Mouse (Mus musculus) spleen, postnatal 14 days (tissue): ENCODE data around the gene Scly.

Experiments
- DNase-seq, 2 experiments: peaks; one replicate each; pipeline ENCODE4 v3.0.0; 2021 to 2022; ENCODE audit warnings: low spot score in 2 of 2

The Scly gene

DNA sequence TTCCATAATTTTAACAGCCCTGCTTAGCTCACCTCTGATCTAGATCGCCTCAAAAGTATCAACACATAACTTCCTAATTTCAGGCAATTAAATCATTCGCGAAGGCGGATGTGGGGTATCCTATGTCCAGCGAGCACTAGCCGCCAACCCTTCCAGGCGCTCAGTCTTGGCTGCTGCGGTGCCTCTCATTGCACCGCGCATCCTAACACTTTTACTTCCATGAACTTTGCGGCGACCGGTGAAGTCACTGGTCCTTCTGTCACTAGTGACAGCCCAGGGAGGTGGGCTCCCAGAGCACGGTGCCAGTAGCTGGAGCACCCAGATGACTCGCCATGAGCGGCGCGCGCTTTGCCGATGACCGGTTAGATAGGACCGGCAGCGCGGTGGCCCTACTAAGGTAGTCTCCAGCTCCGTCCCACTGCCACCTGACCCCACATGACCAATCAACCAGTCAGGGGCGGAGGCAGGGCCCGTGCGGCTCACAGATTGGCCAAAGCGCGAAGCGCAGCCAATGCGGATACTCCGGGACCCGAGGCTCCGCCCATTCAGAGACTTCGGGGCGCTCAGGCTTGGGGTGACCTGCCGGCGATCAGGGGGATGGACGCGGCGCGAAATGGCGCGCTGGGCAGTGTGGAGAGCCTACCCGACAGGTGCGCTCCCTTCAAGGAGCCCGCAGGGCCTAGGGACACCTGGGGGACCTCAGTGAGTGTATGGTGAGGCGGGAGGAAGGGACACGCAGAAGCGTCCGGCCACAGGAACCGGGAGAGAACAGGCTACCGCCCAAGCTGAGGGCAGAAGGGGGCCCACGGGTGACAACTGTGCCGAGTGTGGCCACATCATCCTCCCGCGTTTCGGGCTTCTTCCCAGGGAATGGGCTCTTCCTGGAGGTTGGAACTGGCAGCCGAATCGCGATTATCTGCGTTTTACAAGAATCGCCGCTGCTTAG, at the start of gene Scly:
TSS of gene Scly (plus strand) at position 540 of the 946 bp plus-strand sequence.
- DNase-seq, result peak; percentile 94 to 95

DNA sequence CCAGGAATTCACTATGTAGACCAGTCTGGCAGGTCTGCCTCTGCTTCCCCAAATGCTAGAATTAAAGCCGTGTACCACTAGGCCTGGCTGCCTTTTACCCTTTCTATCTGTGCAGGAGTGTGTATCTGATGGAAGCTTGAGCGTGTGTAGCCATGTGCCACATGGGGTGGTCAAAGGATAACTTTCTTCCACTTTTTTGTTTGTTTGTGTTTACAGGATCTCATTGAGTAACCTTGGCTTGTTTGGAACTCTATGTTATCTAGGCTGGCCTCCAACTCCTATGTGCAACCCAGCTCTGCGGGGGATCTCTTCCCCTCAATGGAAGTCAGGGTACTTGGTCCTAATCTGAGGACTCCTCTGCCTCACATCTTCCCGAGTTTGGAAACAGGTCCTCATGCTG, 49.2 kb upstream of the Scly start:
- DNase-seq, result no peak

DNA sequence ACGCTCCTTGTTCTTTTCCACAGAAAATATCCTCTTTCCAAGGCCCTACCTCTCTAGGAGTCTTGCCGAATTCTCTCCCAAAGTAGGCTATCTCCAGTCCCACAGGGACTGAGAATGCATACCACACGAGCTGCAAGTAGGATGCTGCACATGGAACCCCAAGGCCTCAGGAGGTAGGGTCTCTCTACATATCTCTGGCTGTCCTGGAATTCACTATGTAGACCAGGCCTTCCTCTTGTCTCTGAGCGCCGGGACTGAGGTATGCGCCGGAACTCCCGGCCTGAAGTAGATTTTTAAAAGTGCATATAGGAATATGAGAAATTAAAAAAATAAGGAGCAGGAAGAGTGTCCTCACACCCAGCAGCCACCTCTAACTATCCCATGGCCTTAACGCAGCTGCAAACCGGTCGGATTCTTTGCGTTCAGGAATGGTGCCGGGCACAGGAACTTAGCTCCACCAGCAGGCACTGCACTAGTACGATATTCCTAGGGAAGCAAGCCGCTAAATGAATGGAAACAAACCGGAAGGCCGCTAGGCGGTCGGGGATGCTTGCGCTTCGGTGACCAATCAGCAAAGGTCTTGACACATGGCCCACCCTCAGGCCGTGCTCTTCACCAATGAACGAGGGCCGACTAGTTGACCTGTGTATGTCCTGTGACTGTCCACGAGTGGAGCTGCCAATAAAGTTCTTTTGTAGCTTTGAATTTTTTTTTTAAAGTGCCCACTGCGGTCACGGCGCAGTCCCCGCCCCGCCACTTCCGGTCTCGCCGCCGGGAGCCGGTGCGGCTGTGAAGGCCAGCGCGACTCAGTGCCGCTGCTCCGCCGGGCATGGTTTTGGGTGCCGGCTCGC, 48.3 kb upstream of the Scly start, which contains the start of gene Ube2f:
TSS of gene Ube2f (plus strand) at position 741 of the 851 bp plus-strand sequence.
- DNase-seq, result peak; percentile 70 to 84

DNA sequence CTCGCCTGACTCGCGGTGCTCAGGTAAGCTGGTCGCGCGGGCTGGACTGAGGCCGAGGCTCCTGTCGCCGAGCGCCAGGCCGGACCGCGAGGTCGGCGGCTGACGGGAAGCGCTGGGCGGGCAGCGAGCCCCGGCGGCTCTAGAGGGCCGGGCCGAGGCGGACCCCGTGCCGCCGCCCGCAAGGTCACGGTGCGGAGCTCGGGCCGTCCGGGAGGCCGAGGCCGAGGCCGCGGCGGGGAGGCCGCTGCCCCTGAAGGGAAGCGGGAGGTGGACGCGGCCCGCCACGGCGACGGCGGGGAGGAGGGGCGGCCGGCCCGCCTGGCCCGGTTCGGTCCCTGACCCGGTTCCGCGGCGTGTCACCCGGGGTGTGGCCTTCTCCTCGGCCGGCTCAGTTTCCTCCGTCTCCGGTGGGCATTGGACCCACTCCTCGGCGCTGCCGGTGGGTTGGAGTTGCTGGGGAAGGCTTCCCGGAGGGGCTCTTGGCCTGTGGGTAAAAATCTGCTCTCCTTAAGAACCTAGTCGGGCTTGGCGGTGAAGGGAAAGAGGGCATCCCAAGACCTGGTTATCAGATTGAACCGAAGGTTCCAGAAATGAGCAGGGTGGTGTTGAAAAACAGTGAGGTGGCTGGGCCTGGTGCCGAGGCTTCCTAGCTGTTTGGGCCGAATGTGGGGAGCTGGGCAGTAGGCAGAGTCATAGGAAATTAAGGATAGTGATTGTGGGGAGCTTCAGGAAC, 47.6 kb upstream of the Scly start:
- DNase-seq, result no peak

DNA sequence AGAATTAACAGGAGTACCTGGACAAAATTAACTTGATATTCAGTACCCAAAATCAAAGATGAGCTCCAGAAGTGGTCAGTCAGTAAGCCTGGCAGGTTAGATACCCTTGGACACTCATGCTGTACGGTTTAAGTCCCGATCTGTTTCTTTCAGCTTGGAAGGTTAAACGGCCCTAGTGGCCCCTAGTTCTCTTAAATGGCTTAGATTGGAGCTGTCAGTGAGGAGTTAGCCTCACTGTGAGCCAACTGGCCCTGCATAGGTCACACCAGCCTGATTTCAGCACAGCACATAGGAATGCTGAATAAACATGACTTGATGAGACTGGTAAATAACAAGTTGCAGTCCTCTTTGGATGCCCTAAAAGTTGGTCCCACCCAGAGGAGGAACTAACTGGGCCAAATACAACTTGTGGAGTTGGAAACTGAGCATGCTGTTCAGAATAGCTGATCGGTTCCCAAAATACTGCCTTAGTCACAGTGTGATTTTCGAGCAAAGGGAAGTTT, 46.9 kb upstream of the Scly start:
- DNase-seq, result no peak

DNA sequence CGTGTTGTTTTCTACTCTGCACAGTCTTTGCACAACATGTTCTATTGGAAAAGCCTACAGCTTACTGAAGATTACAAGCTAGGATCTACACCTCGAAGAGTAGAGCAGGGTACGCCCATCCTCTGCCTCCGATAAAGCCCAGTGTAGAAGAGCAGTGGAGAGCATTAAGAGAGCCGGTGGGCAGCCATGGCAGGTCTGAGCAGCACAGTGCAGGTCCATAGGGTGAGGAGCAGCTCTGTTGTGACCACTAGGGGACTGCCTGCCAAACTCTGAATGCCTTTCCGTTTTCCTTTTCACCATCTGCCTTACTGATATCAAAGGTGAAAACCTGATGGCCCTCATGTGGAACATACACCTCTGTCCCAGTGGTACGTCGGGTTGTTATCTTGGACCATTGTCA, 46.2 kb upstream of the Scly start:
- no peak for DNase-seq

DNA sequence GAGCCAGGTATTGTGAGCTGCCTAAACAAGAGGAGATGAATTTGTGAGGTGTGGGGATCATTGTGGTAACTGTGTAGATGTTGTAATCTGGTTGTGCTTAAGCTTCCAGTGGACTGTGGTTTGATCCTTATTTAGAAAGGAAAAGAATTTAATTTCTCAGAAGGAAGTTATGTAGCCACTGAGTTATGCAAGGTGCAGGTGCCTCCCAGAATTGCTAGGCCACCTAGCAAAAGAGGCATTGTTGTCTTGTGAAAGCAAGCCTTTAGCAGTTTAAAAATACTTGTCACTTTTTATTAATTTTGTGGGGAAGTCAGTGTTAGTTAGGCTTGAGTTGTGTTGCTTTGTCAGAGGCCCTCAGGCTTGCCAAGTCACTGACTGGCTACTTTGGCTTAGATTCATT, 40.2 kb upstream of the Scly start:
- DNase-seq, result no peak

DNA sequence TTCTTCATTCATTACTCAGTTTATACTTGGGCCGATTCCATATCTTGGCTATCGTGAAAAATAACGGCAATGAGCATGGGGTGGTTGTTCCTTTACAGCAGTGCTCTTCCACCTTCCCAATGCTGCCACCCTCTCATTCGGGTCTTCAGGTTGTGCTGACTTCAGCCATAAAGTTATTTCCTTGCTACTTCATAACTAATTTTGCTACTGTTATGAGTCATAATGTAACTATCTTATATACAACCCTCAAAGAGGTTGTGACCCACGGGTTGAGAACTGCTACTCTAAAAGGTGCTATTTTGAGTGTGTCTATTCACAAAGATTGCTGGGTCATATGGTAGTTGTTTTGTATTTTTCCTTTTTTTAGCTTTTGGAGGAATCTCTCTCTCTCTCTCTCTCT, 38.3 kb upstream of the Scly start:
- no peak for DNase-seq

DNA sequence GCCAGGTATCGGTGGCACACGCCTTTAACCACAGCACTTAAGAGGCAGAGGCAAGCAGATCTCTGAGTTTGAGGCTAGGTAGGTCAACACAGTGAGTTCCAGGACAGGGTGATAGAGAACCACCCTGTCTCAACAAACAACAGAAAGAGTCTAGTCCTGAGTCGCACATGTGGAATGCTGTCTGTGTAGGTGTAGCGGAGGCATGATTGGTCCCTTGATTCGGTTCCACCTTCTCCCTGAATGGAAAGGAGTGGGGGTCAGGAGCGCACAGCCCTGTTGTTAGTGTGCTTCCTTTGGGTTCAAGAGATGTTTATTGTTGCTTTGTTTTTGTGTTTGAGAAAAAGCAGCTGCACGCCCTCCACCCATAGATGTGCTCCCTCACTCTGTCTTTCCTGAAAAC, 35.6 kb upstream of the Scly start:
- no peak for DNase-seq

DNA sequence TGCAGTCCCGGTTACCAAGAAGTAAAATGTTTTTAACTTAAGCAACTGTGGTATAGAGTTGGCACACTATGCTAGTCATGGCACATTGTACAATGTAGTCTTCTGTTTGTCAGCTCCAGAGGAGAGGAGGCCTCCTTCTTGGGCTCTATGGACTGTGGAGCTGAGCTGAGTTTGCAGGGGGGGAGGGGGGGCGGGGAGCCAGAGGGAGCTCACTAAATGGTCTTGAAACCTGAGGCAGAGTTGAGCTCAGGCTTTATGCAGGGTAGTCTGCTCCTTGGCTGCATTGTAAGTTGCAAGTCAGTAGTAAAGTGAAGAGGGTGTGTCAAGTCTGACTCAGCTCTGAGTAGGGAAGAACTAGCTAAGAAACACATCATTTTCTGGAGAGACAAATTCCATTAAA, 25.9 kb upstream of the Scly start:
- no peak for DNase-seq

DNA sequence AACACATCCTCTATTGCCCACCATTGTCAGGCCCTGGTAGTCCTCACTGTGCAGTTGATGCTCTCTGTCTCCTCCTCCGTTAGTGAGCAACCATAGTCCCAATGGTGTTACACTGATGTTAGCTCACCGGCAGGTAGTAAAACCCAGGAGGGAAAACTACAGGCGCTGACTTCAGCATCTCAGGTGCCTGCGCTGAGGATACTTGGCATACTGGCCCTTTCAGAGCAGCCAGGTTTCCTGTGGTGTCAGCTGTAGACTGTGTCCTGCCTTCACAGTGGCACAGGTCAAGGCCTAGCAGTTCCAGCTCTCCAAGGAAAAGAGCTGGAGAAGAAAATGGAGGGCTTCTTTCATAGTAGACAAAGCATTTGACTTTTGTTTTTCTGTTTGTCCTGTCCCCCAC, 21.6 kb upstream of the Scly start:
- no peak for DNase-seq

DNA sequence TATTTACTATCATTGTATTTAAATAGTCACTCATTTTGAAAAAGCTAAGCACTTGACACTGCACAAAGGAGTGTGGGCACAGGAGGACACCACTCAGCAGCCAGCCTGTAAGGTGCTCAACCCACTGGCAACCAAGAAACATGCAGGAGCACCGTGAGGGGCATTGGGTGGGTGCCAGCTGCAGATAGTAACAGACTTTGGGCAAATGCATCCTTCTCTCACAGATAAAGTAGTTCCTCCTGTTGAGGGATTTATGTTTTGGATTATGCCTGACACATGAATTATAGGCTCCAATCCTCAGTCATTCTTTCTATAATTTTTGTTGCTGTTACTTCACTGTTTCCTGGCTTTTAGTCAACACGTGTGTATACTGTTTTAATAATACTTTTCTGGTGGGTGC, 20.7 kb upstream of the Scly start:
- DNase-seq, result no peak

DNA sequence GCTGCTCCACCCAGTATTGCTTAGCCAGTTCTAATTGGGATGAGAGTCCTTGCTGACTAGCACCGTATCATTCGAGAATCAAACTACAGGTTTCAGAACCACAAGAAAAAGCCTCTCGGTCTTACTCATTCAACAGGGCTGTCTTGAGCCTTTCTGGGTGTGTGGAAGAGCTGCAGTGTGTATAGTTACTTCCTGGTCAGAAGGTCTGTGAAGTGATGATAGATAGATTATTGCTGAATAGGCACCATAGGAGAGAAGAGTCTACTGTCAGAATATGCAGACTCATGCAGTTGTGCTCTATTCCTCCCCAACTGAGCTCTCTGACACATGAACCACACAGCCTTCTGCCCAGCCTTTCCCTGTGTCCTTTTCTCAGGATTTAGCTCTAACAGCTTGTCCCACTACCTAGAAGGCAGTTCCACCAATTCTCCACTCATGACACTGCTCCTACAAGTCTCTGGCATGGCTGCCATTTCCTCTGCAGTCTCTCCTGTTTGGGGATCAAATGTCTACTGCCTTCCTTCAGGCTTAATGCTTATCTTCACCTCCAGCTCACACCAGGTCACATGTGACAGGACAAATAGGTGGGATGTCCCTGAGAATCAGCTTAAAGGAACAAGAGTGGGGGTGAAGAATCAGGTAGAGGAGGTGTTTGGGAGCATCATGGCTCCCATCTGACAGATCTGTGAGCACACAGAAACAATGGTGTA, 19.6 kb upstream of the Scly start:
- DNase-seq, result no peak

DNA sequence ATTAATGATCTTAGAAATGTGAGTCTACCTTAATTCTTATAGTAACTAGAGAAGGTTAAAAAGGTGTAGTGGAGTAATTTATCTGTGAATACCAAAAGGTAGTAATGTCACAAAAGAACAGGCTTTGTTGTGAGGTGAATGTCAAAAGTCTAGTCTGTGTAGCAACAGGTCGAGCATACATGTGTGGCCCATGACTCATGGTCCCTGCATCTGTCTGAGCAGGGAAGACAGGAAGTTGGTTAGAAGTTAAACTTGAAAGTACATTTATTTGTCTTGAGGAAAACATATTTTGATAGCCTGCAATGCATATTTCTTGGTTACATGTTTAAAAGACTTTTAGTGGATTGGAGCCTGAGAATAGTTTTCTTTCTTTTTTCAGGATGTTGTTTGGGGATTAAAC, 19.0 kb upstream of the Scly start:
- DNase-seq, result no peak

DNA sequence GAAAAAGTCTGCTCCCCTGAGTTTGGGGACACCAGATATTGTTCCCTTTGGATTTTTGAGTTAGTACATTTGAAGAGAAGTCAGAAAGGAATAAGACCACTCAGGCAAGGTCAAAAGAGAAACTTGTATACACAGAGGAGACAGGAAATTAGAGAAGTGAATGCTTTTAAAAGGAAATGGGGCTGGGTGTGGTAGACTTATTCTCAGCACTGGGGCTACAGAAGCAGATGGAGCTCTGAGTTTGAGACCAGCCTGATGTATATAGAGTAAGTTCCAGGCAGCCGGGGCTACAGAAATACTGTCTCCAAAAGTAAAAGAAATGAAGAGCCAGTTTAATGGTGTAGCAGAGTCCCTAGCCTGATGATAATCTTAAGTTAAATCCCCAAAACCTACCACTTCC, 15.6 kb upstream of the Scly start:
- DNase-seq, result no peak

DNA sequence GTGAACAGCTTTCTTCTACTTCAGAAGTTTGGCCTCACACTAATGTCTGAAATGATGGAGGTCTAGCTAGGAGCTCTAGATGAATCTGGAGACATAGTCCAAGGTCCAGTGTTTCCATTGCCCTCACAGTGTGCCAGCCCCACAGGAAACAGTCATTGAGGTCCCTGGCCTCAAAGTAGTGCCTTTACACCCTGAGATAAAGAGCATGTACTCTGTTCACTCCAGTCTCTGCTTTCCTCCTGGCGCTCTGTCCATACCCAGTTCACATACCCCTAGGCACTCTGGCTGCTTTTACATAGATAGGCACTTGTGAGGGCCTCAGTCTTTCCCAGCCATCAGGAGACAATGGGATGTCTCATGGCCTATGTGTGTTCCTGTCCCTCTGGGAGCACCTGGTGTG, 8.8 kb upstream of the Scly start:
- DNase-seq, result no peak

DNA sequence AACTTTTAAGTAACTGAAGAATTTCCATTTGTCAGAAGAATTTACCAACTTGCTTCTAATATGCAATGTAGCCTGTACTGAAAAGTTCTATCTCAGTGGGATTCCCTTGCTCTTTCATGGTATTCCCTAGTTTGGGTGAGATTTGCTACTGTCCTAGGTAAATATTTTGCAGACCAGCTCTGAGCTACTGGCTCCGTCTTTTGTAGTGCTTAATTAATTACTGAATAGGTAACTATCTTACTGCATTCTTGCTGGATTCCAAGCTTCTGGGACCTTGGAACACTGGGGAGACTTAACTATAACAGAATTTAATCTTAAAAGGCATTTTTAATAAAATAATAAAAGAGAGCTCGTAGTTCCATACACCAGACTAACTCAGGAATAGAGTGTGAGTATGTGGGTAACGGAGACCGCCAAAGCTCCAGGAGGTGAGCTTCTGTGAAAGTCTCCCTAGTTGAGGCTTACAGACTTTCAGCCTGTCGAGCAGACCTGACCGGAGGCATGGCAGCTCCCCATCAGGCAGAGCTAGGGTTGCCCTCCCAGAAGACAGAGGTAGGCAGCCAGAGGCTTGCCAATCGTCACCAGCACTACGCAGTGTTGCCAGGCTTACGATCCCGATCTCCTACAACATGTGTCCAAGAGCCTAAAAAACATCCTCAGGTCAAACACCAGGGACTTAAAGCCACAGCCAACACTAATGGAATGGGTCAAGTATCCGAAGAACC, 5.9 kb upstream of the Scly start:
- DNase-seq, result no peak

DNA sequence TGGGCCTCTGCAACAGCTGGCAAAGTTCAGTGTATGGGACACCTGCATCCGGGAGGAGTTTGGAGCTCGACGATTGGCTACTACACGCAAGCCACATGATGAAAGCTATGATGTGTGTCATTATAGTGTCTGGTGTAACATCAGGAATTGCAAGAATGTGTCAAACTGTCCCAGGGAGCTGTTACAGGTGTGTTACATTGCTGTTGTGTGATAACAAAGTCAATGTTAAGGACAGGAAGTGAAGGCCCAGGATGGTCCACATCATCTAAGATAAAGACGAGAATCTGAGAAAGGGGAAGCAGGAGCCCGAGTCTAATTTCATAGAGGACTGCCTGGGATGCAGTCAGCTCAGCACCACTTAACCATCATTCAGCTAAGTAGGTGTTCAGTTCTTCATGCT, 2.6 kb upstream of the Scly start:
- DNase-seq, result no peak

DNA sequence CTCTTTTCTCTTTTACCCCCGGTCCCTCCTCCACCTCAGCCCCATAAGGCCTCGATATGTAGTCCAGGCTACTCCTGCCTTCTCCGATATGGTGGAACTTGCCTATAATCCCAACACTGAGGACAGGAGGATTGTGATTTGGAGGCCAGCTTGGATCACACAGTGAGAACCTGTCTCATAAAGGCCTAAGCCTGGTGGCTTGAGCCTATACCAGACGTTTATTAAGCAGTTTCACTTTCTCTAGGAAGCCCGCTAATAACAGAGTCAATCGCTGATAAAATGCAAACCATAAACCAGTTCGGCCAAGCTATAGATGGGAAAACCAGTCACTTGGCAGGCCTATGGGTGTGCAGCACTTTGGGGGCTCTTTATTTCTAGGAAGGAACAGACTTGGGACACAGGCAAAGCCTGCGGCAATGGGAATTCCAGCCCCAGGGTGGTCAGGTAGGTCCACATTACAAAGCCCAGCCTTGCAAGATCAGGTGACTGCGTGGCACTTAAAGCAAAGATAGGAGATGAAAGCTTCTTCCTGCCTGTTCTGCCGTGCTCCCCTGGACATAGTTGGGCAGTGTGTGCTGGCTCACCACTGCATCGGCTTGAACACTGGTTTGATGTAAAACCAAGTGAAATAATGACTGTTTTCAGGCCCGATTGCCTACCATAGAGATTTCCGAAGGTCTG, 1.0 kb downstream of the Scly start:
- no peak for DNase-seq
